Mouse (Mus musculus): ENCODE measurements at regions not wholly inside any gene's neighbourhood (a gene's known extent, or its start where the extent isn't known, plus 50 kb on each side); places are given as distances from the start of the nearest gene placed in this dataset.

DNA sequence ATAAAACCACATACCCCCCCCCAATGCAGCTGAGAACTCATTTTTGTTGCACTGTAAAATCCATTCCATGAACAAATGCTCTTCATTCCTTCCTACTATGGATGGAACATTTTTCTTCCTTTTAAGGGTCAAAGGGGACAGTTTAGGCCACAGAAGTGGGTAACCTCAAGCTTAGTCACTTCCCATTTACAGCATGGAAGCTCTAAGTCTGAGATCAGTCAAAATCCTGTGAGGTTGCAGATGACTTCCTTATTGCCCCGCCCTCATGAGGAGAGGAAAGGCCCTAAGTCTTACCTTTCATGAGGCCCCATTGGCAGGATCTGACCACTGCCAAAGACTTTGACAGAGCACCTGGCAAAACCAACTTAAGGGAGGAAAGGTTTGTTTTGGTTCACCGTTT lies 94.7 kb upstream of the E030018B13Rik start:
- no peak for TF ChIP-seq CTCF (IDR thresholded peaks at IDR 0.05; ENCODE audit: extremely low read depth, insufficient read length, insufficient replicate concordance, low read depth, low read length)
- TF ChIP-seq POLR2A (IDR thresholded peaks at IDR 0.05; ENCODE audit: low read depth, low read length), result no peak

Measured in small intestine, adult 2 months (tissue).